Mouse (Mus musculus): ENCODE results near the gene D330020A13Rik. TPM values are rescaled to one million over a fixed set of nuclear protein-coding genes. Genes with fewer than 3 reads are reported as not detected.
A peak's percentile ranks its signal among the peaks of the same experiment; 100 is the strongest.

D330020A13Rik gene
- polyA plus RNA-seq, 1 experiment from 2014 or later = not detected

DNA sequence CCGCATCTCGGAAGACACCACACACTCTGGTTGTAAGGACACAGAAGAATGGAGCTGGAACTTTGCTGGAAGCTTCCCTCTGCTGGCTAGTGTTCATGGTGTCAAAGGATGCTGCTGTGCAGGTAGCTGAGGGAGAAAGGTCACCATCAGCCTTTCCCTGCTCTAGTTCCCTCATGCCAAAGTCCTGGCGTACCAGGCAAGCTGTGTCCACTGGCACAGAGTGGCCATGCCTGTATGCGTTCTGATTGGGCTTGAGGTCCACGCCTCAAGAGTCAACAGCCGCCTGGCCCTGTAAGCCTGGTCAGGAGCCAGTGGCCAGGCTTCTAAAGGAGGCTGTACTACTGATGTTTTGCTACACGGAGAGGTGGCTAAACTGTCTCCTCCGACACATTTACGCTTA is 15.2 kb downstream of the D330020A13Rik start:
- DNase-seq (ENCODE audit: low spot score) = no peak
- WGBS = 43% methylated on average over 9 of the region's 9 CpGs
- Histone ChIP-seq H3K4me1 (peaks cover 18% of the 10 kb centered on the region), H3K9me3 (no peaks in the 10 kb centered on the region), H3K36me3 (no peaks in the 10 kb centered on the region), H3K4me3 (no peak overlapping the region), H3K27ac (peak overlapping the region; percentile 53; the same call in 1 of the 2 replicates), H3K27me3 (ENCODE audit: insufficient read depth, poor library complexity, severe bottlenecking) (no peaks in the 10 kb centered on the region)

GRCm38 (mm10) chr6:120309787-120310186 is 15.6 kb downstream of the D330020A13Rik start:
- H3K36me3 ChIP-seq = no peaks in the 10 kb centered on the region
- H3K4me1 ChIP-seq = peaks cover 18% of the 10 kb centered on the region
- H3K4me3 ChIP-seq = no peak overlapping the region
- no peaks in the 10 kb centered on the region for H3K9me3 ChIP-seq
- H3K27me3 ChIP-seq (ENCODE audit: insufficient read depth, poor library complexity, severe bottlenecking) = no peaks in the 10 kb centered on the region
- WGBS = 20% methylated on average over 3 of the region's 3 CpGs
- DNase-seq (ENCODE audit: low spot score) = peak; percentile 83
- peak overlapping the region; percentile 53; the same call in 1 of the 2 replicates for H3K27ac ChIP-seq

DNA sequence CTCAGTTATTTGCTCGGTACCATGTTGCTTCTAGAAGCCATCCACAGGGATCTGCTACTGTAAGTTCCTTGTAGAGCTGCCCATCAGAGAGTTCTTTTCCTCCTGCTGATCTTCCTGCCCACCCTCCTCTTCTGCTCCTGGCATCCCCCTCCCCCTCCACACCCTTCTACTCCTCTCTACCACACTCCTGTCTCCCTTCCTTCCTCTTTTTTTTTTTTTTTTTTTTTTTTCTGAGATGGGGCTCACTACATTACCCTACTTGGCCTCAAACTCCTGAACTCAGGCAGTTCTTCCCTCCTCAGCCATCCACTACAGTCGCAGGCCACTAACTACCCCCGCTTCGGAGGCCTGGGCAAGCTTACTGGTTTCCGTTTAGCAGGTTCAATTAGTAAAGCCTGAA is 18.3 kb downstream of the D330020A13Rik start:
- 80% methylated on average over 5 of the region's 5 CpGs for WGBS
- Histone ChIP-seq H3K4me3 (no peak overlapping the region), H3K9me3 (no peaks in the 10 kb centered on the region), H3K4me1 (peaks cover 18% of the 10 kb centered on the region), H3K36me3 (no peaks in the 10 kb centered on the region), H3K27ac (no peak overlapping the region), H3K27me3 (ENCODE audit: insufficient read depth, poor library complexity, severe bottlenecking) (no peaks in the 10 kb centered on the region)
- DNase-seq (ENCODE audit: low spot score) = no peak

DNA sequence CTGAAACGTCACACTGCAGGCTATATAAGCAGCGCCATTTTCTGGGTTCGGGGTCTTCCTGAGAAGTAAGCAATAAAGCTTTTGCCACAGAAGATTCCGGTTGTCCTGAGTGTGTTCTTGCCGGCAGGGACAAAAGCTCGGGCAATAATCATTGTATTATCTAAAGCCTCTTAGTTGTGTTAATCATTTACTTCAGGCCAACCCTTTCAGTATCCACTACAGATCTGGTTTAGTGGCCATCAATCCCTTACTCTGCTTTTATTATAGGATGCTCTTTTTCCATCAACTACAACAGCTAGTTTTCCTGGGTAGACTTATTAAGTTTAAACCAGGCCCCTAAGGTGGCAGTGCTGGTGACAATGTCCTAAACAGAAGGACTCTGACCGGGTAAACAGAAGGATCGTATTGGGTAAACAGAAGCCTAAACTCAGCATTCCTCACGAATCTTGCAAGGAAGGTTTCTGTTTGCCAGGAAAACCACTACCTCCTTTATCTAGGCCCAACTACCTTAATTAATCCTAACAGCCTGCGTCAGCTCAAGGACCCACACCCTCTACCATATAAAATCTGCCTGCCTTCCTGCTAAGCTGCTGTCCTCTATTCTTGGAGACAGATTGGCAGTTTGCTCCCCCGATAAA is 24.3 kb downstream of the D330020A13Rik start:
- Histone ChIP-seq H3K4me1 (no peaks in the 10 kb centered on the region), H3K27ac (no peak overlapping the region), H3K9me3 (no peaks in the 10 kb centered on the region), H3K4me3 (no peak overlapping the region), H3K36me3 (no peaks in the 10 kb centered on the region), H3K27me3 (ENCODE audit: insufficient read depth, poor library complexity, severe bottlenecking) (no peaks in the 10 kb centered on the region)
- no peak for DNase-seq (ENCODE audit: low spot score)
- 77% methylated on average over 11 of the region's 11 CpGs for WGBS

- no peaks in the 10 kb centered on the region for H3K36me3 ChIP-seq
- H3K4me1 ChIP-seq = no peaks in the 10 kb centered on the region
- no peak overlapping the region for H3K27ac ChIP-seq
- H3K4me3 ChIP-seq = no peak overlapping the region
- H3K27me3 ChIP-seq (ENCODE audit: insufficient read depth, poor library complexity, severe bottlenecking) = no peaks in the 10 kb centered on the region
- no peaks in the 10 kb centered on the region for H3K9me3 ChIP-seq
- WGBS = 83% methylated on average over 9 of the region's 9 CpGs
- DNase-seq (ENCODE audit: low spot score) = no peak
Measured at GRCm38 (mm10) chr6:120319129-120319528, 25.0 kb downstream of the D330020A13Rik start.

DNA sequence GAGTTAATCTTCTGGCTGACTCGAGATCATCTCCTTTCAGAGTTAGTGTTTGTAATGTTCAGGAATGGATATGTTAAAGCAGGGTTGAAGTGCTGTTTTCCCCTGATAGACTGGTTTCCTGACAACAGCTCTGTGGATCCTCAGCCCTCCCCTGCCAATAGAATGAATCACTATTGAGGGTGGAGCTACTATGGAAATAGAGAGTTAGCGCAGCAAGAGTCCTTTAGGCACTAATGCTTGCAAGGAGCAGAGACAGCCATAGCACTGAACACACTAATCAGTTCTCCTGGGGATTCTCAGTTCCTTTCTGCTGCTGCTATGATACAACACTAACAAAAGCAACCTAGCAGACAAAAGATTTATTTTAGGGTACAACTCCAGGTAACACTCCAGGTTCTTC is 26.2 kb downstream of the D330020A13Rik start:
- Histone ChIP-seq H3K36me3 (peaks cover 9% of the 10 kb centered on the region), H3K27ac (no peak overlapping the region), H3K4me3 (no peak overlapping the region), H3K9me3 (no peaks in the 10 kb centered on the region), H3K4me1 (no peaks in the 10 kb centered on the region), H3K27me3 (ENCODE audit: insufficient read depth, poor library complexity, severe bottlenecking) (no peaks in the 10 kb centered on the region)
- WGBS = 53% methylated on average over 2 of the region's 2 CpGs
- no peak for DNase-seq (ENCODE audit: low spot score)

GRCm38 (mm10) chr6:120324295-120324927 is 30.2 kb downstream of the D330020A13Rik start:
- peak; percentile 79 for DNase-seq (ENCODE audit: low spot score)

GRCm38 (mm10) chr6:120332351-120332750 is 38.2 kb downstream of the D330020A13Rik start:
- H3K4me3 ChIP-seq = no peak overlapping the region
- H3K27ac ChIP-seq = no peak overlapping the region
- no peaks in the 10 kb centered on the region for H3K27me3 ChIP-seq (ENCODE audit: insufficient read depth, poor library complexity, severe bottlenecking)
- H3K9me3 ChIP-seq = no peaks in the 10 kb centered on the region
- no peak for DNase-seq (ENCODE audit: low spot score)
- peaks cover 89% of the 10 kb centered on the region for H3K36me3 ChIP-seq
- 77% methylated on average over 2 of the region's 2 CpGs for WGBS
- H3K4me1 ChIP-seq = no peaks in the 10 kb centered on the region

More at GRCm38 (mm10) chr6:120324295-120324927, 30.2 kb downstream of the D330020A13Rik start:
- peaks cover 28% of the 10 kb centered on the region for H3K36me3 ChIP-seq
- no peaks in the 10 kb centered on the region for H3K9me3 ChIP-seq
- H3K27ac ChIP-seq = no peak overlapping the region
- no peaks in the 10 kb centered on the region for H3K4me1 ChIP-seq
- H3K27me3 ChIP-seq (ENCODE audit: insufficient read depth, poor library complexity, severe bottlenecking) = no peaks in the 10 kb centered on the region
- whole genome bisulfite sequencing = 29% methylated on average over 6 of the region's 6 CpGs
- H3K4me3 ChIP-seq = no peak overlapping the region

- Histone ChIP-seq H3K27me3 (ENCODE audit: insufficient read depth, poor library complexity, severe bottlenecking) (no peaks in the 10 kb centered on the region), H3K9me3 (no peaks in the 10 kb centered on the region), H3K27ac (no peak overlapping the region), H3K36me3 (peaks cover 90% of the 10 kb centered on the region), H3K4me3 (no peak overlapping the region), H3K4me1 (no peaks in the 10 kb centered on the region)
- 76% methylated on average over 1 of the region's 1 CpGs for WGBS
- no peak for DNase-seq (ENCODE audit: low spot score)
Measured at GRCm38 (mm10) chr6:120343992-120344391, 49.8 kb downstream of the D330020A13Rik start.

Other genes with a start within 250 kb of the D330020A13Rik start
- gene Ninj2, start 201.0 kb upstream of the D330020A13Rik start, polyA plus RNA-seq (2016; fragmentation: Nextera tagmentation; extraction: Ambion mirVana) = not detected in 2 replicates
- gene B4galnt3, start 195 bp downstream of the D330020A13Rik start, polyA plus RNA-seq (2016; fragmentation: Nextera tagmentation; extraction: Ambion mirVana) = 0.40 and 0.79 TPM in 2 replicates
- gene Kdm5a, start 69.8 kb downstream of the D330020A13Rik start, polyA plus RNA-seq (2016; fragmentation: Nextera tagmentation; extraction: Ambion mirVana) = 36.9 and 38.9 TPM in 2 replicates
- gene Ccdc77, start 70.0 kb downstream of the D330020A13Rik start, polyA plus RNA-seq (2016; fragmentation: Nextera tagmentation; extraction: Ambion mirVana) = 23.0 and 24.7 TPM in 2 replicates
- 4.6 and 6.5 TPM in 2 replicates for gene Il17ra, start 168.9 kb downstream of the D330020A13Rik start, polyA plus RNA-seq (2016; fragmentation: Nextera tagmentation; extraction: Ambion mirVana)
- gene Tmem121b, start 199.4 kb downstream of the D330020A13Rik start, polyA plus RNA-seq (2016; fragmentation: Nextera tagmentation; extraction: Ambion mirVana) = 0.03 and 0.07 TPM in 2 replicates
- gene Hdhd5, start 237.0 kb downstream of the D330020A13Rik start, polyA plus RNA-seq (2016; fragmentation: Nextera tagmentation; extraction: Ambion mirVana) = 20.5 and 20.6 TPM in 2 replicates